Mouse (Mus musculus): Measurements from ENCODE around the gene Gm6890.
"Not testable (repeated sequence)": the region's sequence is repeated elsewhere in the genome, so short reads cannot be mapped to it uniquely, and the experiment has no call there.

Gm6890 gene

GRCm38 (mm10) chrX:74740627-74741026, at the start of gene Gm6890:
Gene Gm6890, plus strand, starts transcription at chrX:74740927.
- DNase-seq (ENCODE audit: low read depth, low spot score) = not testable (repeated sequence)

GRCm38 (mm10) chrX:74726195-74726594, 14.5 kb upstream of the Gm6890 start:
- DNase-seq (ENCODE audit: low read depth, low spot score) = not testable (repeated sequence)

GRCm38 (mm10) chrX:74770715-74771114, 30.0 kb downstream of the Gm6890 start:
- DNase-seq (ENCODE audit: low read depth, low spot score) = not testable (repeated sequence)
